Mouse (Mus musculus): ENCODE results near the gene Cfap45. TPM values are rescaled to one million over a fixed set of nuclear protein-coding genes. Genes with fewer than 3 reads are reported as not detected.

Cfap45 gene
- polyA plus RNA-seq, 1 experiment from 2014 or later, result 3.6 TPM

GRCm38 (mm10) chr1:172485821-172486220 lies 34.8 kb upstream of the Cfap45 start:
- no peaks in the 10 kb centered on the region for H3K9me3 ChIP-seq
- peak overlapping the region; percentile 86 for H3K27ac ChIP-seq
- peaks cover 50% of the 10 kb centered on the region for H3K36me3 ChIP-seq
- H3K27me3 ChIP-seq (ENCODE audit: insufficient read depth, poor library complexity, severe bottlenecking), result peaks cover 4% of the 10 kb centered on the region
- 31% methylated on average over 6 of the region's 6 CpGs for WGBS
- peaks cover 80% of the 10 kb centered on the region for H3K4me1 ChIP-seq (replicated peaks)
- DNase-seq (ENCODE audit: low spot score), result no peak
- peak overlapping the region; percentile 81 for H3K4me3 ChIP-seq

DNA sequence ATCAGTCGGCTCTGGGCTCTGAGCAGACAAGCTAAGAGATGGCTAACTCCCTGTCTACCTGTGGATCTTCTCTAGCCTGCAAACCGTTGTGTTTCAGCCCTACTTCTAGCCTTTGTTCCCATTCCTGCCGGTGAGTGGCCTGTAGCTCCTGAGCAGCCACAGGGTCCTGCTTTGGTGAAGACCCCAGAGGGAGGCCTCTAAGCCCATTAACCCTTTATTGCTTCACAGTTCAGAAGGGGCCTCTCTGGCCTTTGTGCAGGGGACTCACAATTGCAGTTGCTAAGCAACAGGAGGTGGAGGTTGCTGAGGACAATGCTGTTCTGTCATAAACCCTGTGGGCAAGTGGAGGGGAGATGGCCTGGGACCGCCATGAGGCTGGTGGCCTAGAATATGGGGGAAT lies 34.4 kb upstream of the Cfap45 start:
- Histone ChIP-seq H3K4me3 (peak overlapping the region; percentile 81), H3K9me3 (no peaks in the 10 kb centered on the region), H3K27me3 (ENCODE audit: insufficient read depth, poor library complexity, severe bottlenecking) (peaks cover under 1% of the 10 kb centered on the region; the same call in 1 of the 2 replicates), H3K36me3 (peaks cover 54% of the 10 kb centered on the region), H3K4me1 (replicated peaks) (peaks cover 76% of the 10 kb centered on the region), H3K27ac (peak overlapping the region; percentile 86)
- peak; percentile 73 for DNase-seq (ENCODE audit: low spot score)
- 21% methylated on average over 4 of the region's 4 CpGs for WGBS

DNA sequence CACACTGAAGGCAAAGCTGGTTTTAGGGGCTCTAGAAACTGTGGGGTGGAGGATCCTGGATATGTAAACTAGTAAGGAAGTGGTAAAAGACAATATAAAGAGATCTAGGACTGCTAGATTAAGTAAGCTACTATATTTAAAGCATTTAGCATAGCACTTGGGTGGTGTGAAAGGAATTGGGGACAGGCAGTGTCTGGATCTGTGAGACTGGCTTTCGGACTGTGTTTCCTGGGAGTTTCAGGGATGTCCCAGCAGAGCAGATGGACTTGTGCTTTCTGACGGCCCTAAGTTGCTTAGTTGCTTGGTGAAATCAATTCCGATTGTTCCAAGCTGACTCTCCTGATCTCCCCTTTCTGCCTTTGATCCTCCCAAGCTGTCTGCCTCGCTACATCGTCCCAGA lies 34.0 kb upstream of the Cfap45 start:
- WGBS, result 57% methylated on average over 5 of the region's 5 CpGs
- no peak for DNase-seq (ENCODE audit: low spot score)
- Histone ChIP-seq H3K36me3 (peaks cover 59% of the 10 kb centered on the region), H3K27ac (peak overlapping the region; percentile 86), H3K4me3 (peak overlapping the region; percentile 81), H3K4me1 (replicated peaks) (peaks cover 72% of the 10 kb centered on the region), H3K9me3 (no peaks in the 10 kb centered on the region), H3K27me3 (ENCODE audit: insufficient read depth, poor library complexity, severe bottlenecking) (no peaks in the 10 kb centered on the region)

- no peak overlapping the region for H3K27ac ChIP-seq
- no peaks in the 10 kb centered on the region for H3K27me3 ChIP-seq (ENCODE audit: insufficient read depth, poor library complexity, severe bottlenecking)
- DNase-seq (ENCODE audit: low spot score), result no peak
- WGBS, result 87% methylated on average over 4 of the region's 4 CpGs
- H3K4me1 ChIP-seq (replicated peaks), result peaks cover 65% of the 10 kb centered on the region
- H3K4me3 ChIP-seq, result no peak overlapping the region
- H3K9me3 ChIP-seq, result no peaks in the 10 kb centered on the region
- peaks cover 71% of the 10 kb centered on the region for H3K36me3 ChIP-seq
Measured at GRCm38 (mm10) chr1:172487859-172488258, 32.7 kb upstream of the Cfap45 start.

GRCm38 (mm10) chr1:172488831-172489230 lies 31.8 kb upstream of the Cfap45 start:
- Histone ChIP-seq H3K9me3 (no peaks in the 10 kb centered on the region), H3K27ac (no peak overlapping the region), H3K36me3 (peaks cover 80% of the 10 kb centered on the region), H3K4me1 (replicated peaks) (peaks cover 55% of the 10 kb centered on the region), H3K27me3 (ENCODE audit: insufficient read depth, poor library complexity, severe bottlenecking) (no peaks in the 10 kb centered on the region), H3K4me3 (no peak overlapping the region)
- WGBS, result 87% methylated on average over 7 of the region's 7 CpGs
- no peak for DNase-seq (ENCODE audit: low spot score)

- H3K36me3 ChIP-seq, result peaks cover 83% of the 10 kb centered on the region
- WGBS, result 61% methylated on average over 12 of the region's 12 CpGs
- no peaks in the 10 kb centered on the region for H3K27me3 ChIP-seq (ENCODE audit: insufficient read depth, poor library complexity, severe bottlenecking)
- peak overlapping the region; percentile 27 for H3K4me3 ChIP-seq
- H3K9me3 ChIP-seq, result no peaks in the 10 kb centered on the region
- peaks cover 46% of the 10 kb centered on the region for H3K4me1 ChIP-seq (replicated peaks)
- DNase-seq (ENCODE audit: low spot score), result no peak
- peak overlapping the region; percentile 64 for H3K27ac ChIP-seq
Measured at GRCm38 (mm10) chr1:172489585-172490250, 30.9 kb upstream of the Cfap45 start.

DNA sequence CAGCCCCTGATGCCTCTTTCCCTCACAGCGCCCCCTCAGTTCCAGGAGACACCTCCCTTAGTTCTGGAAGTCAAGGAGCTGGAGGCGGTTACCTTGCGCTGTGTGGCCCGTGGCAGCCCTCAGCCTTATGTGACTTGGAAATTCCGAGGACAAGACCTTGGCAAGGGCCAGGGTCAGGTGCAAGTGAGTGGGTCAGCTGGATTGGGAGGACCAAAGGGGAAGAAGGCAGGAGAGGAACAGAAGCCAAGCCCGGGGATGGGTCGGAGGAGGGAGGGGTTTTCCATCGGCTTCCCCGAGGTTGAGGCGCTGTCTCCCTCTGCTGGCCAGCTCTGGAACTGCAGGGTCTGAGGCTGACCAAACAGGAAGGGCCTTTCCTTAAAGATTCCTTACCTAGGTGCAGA lies 30.3 kb upstream of the Cfap45 start:
- peaks cover 83% of the 10 kb centered on the region for H3K36me3 ChIP-seq
- H3K4me3 ChIP-seq, result peak overlapping the region; percentile 27
- peak overlapping the region; percentile 64 for H3K27ac ChIP-seq
- no peaks in the 10 kb centered on the region for H3K9me3 ChIP-seq
- H3K27me3 ChIP-seq (ENCODE audit: insufficient read depth, poor library complexity, severe bottlenecking), result no peaks in the 10 kb centered on the region
- peaks cover 41% of the 10 kb centered on the region for H3K4me1 ChIP-seq (replicated peaks)
- DNase-seq (ENCODE audit: low spot score), result peak; percentile 89
- 10% methylated on average over 10 of the region's 10 CpGs for WGBS

- WGBS, result 92% methylated on average over 8 of the region's 8 CpGs
- DNase-seq (ENCODE audit: low spot score), result no peak
- Histone ChIP-seq H3K4me3 (no peak overlapping the region), H3K9me3 (no peaks in the 10 kb centered on the region), H3K4me1 (replicated peaks) (peaks cover 23% of the 10 kb centered on the region), H3K27me3 (ENCODE audit: insufficient read depth, poor library complexity, severe bottlenecking) (peaks cover 6% of the 10 kb centered on the region; the same call in 1 of the 2 replicates), H3K27ac (no peak overlapping the region), H3K36me3 (peaks cover 94% of the 10 kb centered on the region)
Measured at GRCm38 (mm10) chr1:172492047-172492446, 28.6 kb upstream of the Cfap45 start.

- Histone ChIP-seq H3K9me3 (no peaks in the 10 kb centered on the region), H3K4me1 (replicated peaks) (peaks cover 13% of the 10 kb centered on the region), H3K36me3 (peaks cover 94% of the 10 kb centered on the region), H3K27me3 (ENCODE audit: insufficient read depth, poor library complexity, severe bottlenecking) (peaks cover 21% of the 10 kb centered on the region), H3K27ac (no peak overlapping the region), H3K4me3 (no peak overlapping the region)
- 76% methylated on average over 6 of the region's 6 CpGs for WGBS
- DNase-seq (ENCODE audit: low spot score), result no peak
Measured at GRCm38 (mm10) chr1:172493516-172493915, 27.1 kb upstream of the Cfap45 start.

DNA sequence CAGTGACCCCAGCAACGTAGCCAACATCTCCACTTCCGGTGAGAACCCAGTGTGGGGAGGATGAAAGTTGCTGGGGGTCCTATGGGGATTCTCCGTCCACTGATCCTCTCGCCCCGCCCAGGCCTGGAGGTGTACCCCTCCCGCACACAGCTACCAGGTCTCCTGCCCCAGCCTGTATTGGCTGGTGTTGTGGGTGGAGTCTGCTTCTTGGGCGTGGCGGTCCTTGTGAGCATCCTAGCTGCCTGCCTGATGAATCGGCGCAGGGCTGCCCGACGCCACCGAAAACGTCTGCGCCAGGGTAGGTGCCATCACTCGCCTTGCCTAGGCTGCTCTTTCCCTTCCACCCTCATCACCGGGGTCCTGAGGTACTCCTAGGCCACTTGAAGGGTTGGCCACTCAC lies 24.6 kb upstream of the Cfap45 start:
- Histone ChIP-seq H3K27ac (no peak overlapping the region), H3K36me3 (peaks cover 79% of the 10 kb centered on the region), H3K4me1 (replicated peaks) (peaks cover 21% of the 10 kb centered on the region), H3K4me3 (no peak overlapping the region), H3K9me3 (no peaks in the 10 kb centered on the region), H3K27me3 (ENCODE audit: insufficient read depth, poor library complexity, severe bottlenecking) (peaks cover 46% of the 10 kb centered on the region)
- 84% methylated on average over 17 of the region's 17 CpGs for WGBS
- DNase-seq (ENCODE audit: low spot score), result no peak

GRCm38 (mm10) chr1:172497428-172497827 lies 23.2 kb upstream of the Cfap45 start:
- H3K4me1 ChIP-seq (replicated peaks), result peaks cover 35% of the 10 kb centered on the region
- H3K4me3 ChIP-seq, result no peak overlapping the region
- 85% methylated on average over 10 of the region's 10 CpGs for WGBS
- H3K27me3 ChIP-seq (ENCODE audit: insufficient read depth, poor library complexity, severe bottlenecking), result peaks cover 60% of the 10 kb centered on the region
- peaks cover 65% of the 10 kb centered on the region for H3K36me3 ChIP-seq
- no peak overlapping the region for H3K27ac ChIP-seq
- no peaks in the 10 kb centered on the region for H3K9me3 ChIP-seq
- DNase-seq (ENCODE audit: low spot score), result no peak

DNA sequence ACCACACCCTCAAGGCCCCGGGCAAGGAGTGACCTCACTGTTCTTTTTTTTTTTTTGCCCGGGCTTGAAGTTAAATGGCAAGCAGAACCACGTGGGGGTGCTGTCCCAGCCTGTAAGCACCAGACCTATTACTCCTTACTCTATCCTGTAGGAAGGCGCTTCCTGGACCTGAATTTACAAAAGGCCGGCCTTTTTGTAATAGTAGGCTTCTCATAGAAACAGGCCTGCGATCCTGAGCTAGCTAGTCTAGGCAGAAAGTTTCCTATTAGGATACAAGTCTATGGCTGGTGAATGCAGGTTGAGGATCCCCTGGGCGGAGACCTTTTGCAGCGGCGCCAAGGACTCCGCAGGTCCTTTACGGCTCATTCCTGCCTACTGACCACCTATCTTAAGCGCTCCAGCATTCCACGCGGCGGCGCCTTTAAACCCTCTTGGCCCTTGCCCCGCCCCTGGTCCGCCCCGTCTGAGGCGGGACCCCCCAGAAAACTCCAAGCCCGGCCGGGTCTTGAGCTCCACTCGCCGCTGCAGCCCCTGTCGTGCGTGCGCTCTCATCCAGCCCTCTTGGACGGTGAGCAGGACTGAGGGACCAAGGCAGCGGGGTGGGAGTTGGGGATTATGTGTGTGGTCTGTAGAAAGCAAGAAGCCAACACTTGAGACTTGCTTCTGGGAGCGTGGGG lies 20.7 kb upstream of the Cfap45 start, which contains the start of gene Tagln2:
Gene Tagln2 (plus strand): TSS at position 283 of the 677 bp plus-strand sequence.
- 1% methylated on average over 30 of the region's 30 CpGs for WGBS
- Histone ChIP-seq H3K27me3 (ENCODE audit: insufficient read depth, poor library complexity, severe bottlenecking) (peaks cover 82% of the 10 kb centered on the region), H3K4me1 (replicated peaks) (peaks cover 59% of the 10 kb centered on the region), H3K9me3 (no peaks in the 10 kb centered on the region), H3K36me3 (peaks cover 42% of the 10 kb centered on the region), H3K4me3 (peak within 1 kb of the TSS; percentile 56), H3K27ac (peak within 1 kb of the TSS; percentile 81)
- DNase-seq (ENCODE audit: low spot score), result peak; percentile 72
